Comparison of ENCODE assay signal across 25 mouse cellular contexts in genomic region chr10:121529261-121529660, GRCm38 (mm10). TPM values are rescaled to one million over a fixed set of nuclear protein-coding genes. Genes with fewer than 3 reads are reported as not detected.
A peak's percentile ranks its signal among the peaks of the same experiment; 100 is the strongest.
DNase-seq lines count a peak whose midpoint lies in the region; ATAC-seq and TF ChIP-seq lines count a peak whose summit lies in the region.
"Had no signal": no experiment of that assay in that cellular context is flagged by ENCODE, and none has a peak within 500 bp of the region (broad histone marks: within the 10 kb centered on the region; RNA-seq: fewer than 3 reads in every experiment).

No protein-coding gene starts in this region.

- no peak overlapping the region for H3K4me3 ChIP-seq in intestine, postnatal 0 days (ENCODE audit: low read depth, low read length)
- H3K4me3 ChIP-seq in intestine, embryonic 15.5 days (replicated peaks): no peak overlapping the region
- H3K4me3 ChIP-seq in liver, postnatal 0 days (ENCODE audit: low read depth, low read length): no peak overlapping the region
- H3K4me3 ChIP-seq in liver, embryonic 11.5 days (ENCODE audit: low read depth, low read length): no peak overlapping the region
- H3K4me3 ChIP-seq in CH12.LX (replicated peaks in 1 of 3; ENCODE audit: low read depth in 2 of 3, low read length in 2 of 3, poor library complexity in 1 of 3): no peak overlapping the region
- no peak overlapping the region for H3K4me3 ChIP-seq in MEL (ENCODE audit: control insufficient read depth in 1 of 2, insufficient read depth in 1 of 2, low read depth in 2 of 2, low read length in 2 of 2)
- H3K4me3 ChIP-seq: embryonic facial prominence, embryonic 13.5 days; forebrain, embryonic 10.5 days; limb, embryonic 12.5 days; megakaryocyte, embryonic 14.5 days had no signal

- peak; percentile 46 for TF ChIP-seq CTCF in intestine, postnatal 0 days (IDR thresholded peaks at IDR 0.05; ENCODE audit: low read depth)
- TF ChIP-seq CTCF in liver, postnatal 0 days (IDR thresholded peaks at IDR 0.05; ENCODE audit: low read depth): peak; percentile 33
- TF ChIP-seq CTCF in CH12.LX (conservative IDR thresholded peaks at IDR 0.05 in 1 of 2, IDR thresholded peaks at IDR 0.05 in 1 of 2; ENCODE audit: low read depth in 2 of 2, low read length in 2 of 2): peak in 1 of 2 experiments; percentile 36; a peak in 2 of 4 replicates
- TF ChIP-seq CTCF in MEL (IDR thresholded peaks at IDR 0.05 in 2 of 3, conservative IDR thresholded peaks at IDR 0.05 in 1 of 3; ENCODE audit: control insufficient read depth in 1 of 3, insufficient read depth in 1 of 3, low read depth in 2 of 3, low read length in 3 of 3, poor library complexity in 1 of 3, severe bottlenecking in 1 of 3): peak; percentile 35 to 50 (median 49); a peak in 5 of 6 replicates

- in situ Hi-C loops in CH12.LX (cut with MboI; ENCODE audit: low pct_ligation_motif_present, low pct_unique_long_range_greater_than_20kb, low sequenced_read_pairs): no loop called here

- no peak for DNase-seq in liver, postnatal 0 days
- DNase-seq in liver, embryonic 11.5 days (ENCODE audit: low spot score): no peak
- DNase-seq in CH12.LX (ENCODE audit: extremely low read depth) (no peak), MEL (ENCODE audit: low read depth, low spot score) (no peak)
- no peak for DNase-seq in adrenal gland, postnatal 10 days
- no peak for DNase-seq in left cerebral cortex, postnatal 14 days (ENCODE audit: low spot score in 2 of 2)
- DNase-seq: adrenal gland, postnatal 14 days; cerebellum, adult 11-12 months; cerebellum, adult 9-11 months; kidney, postnatal 25 days; lung, adult 2 months; lung, postnatal 4 days; midbrain, embryonic 14.5 days; right cerebral cortex, adult 18-20 months; thymus, adult 2 months; thymus, postnatal 36 days had no signal

- H3K36me3 ChIP-seq in intestine, postnatal 0 days (ENCODE audit: control insufficient read depth, insufficient read depth): no peaks in the 10 kb centered on the region
- H3K36me3 ChIP-seq in intestine, embryonic 15.5 days: no peaks in the 10 kb centered on the region
- H3K36me3 ChIP-seq in liver, postnatal 0 days (replicated peaks; ENCODE audit: insufficient read depth, low read length): no peaks in the 10 kb centered on the region
- H3K36me3 ChIP-seq in liver, embryonic 11.5 days (ENCODE audit: control insufficient read depth, insufficient read depth, low read length): no peaks in the 10 kb centered on the region
- no peaks in the 10 kb centered on the region for H3K36me3 ChIP-seq in CH12.LX (replicated peaks in 1 of 2; ENCODE audit: control insufficient read depth in 1 of 2, insufficient read depth in 1 of 2, low read length in 1 of 2)
- peaks cover 0 to 11% of the 10 kb centered on the region in 2 experiments; a peak in 2 of 4 replicates for H3K36me3 ChIP-seq in MEL (ENCODE audit: control insufficient read depth in 1 of 2, insufficient read depth in 2 of 2, low read length in 2 of 2)
- H3K36me3 ChIP-seq: embryonic facial prominence, embryonic 13.5 days; forebrain, embryonic 10.5 days; limb, embryonic 12.5 days had no signal

- no peaks in the 10 kb centered on the region for H3K4me1 ChIP-seq in intestine, postnatal 0 days (replicated peaks; ENCODE audit: control insufficient read depth, insufficient read depth, low read length)
- 0 out of 2 replicates have a peak, but pooled peaks cover 3% of the 10 kb centered on the region for H3K4me1 ChIP-seq in intestine, embryonic 15.5 days (replicated peaks)
- H3K4me1 ChIP-seq in liver, postnatal 0 days (ENCODE audit: insufficient read depth): 0 out of 2 replicates have a peak, but pooled peaks cover 2% of the 10 kb centered on the region
- peaks cover 4% of the 10 kb centered on the region for H3K4me1 ChIP-seq in liver, embryonic 11.5 days (replicated peaks; ENCODE audit: control insufficient read depth, insufficient read depth, low read length)
- peaks cover 0 to 27% of the 10 kb centered on the region in 2 experiments; a peak in 2 of 4 replicates for H3K4me1 ChIP-seq in CH12.LX (ENCODE audit: control insufficient read depth in 1 of 2, insufficient read depth in 2 of 2)
- H3K4me1 ChIP-seq in MEL (ENCODE audit: control insufficient read depth in 1 of 2, insufficient read depth in 2 of 2, low read length in 2 of 2): peaks cover 10 to 13% of the 10 kb centered on the region in 2 experiments

- intact Hi-C loops in left cerebral cortex, postnatal 14 days (cut with DNase I): no loop called here

- no peak overlapping the region for H3K27ac ChIP-seq in intestine, postnatal 0 days (ENCODE audit: low read depth, low read length)
- H3K27ac ChIP-seq in intestine, embryonic 15.5 days: no peak overlapping the region
- H3K27ac ChIP-seq in liver, postnatal 0 days (ENCODE audit: low read depth): no peak overlapping the region
- H3K27ac ChIP-seq in liver, embryonic 11.5 days (ENCODE audit: low read depth, low read length): no peak overlapping the region
- H3K27ac ChIP-seq in CH12.LX (ENCODE audit: insufficient read depth, low read depth) (no peak overlapping the region), MEL (ENCODE audit: control insufficient read depth, low read depth, low read length) (no peak overlapping the region)
- H3K27ac ChIP-seq: embryonic facial prominence, embryonic 13.5 days; forebrain, embryonic 10.5 days; hindbrain, postnatal 0 days; limb, embryonic 12.5 days had no signal

- TF ChIP-seq POLR2A in CH12.LX (IDR thresholded peaks at IDR 0.05; ENCODE audit: low read depth, low read length): no peak
- no peak for TF ChIP-seq POLR2A in MEL (IDR thresholded peaks at IDR 0.05; ENCODE audit: control insufficient read depth in 1 of 2, insufficient read depth in 1 of 2, low read depth in 1 of 2, low read length in 2 of 2, poor library complexity in 1 of 2)

- dilution Hi-C loops in CH12.LX (cut with MboI; ENCODE audit: extremely low pct_ligation_motif_present, extremely low pct_unique_long_range_greater_than_20kb, low sequenced_read_pairs): no loop called here

- no peak overlapping the region for H3K9ac ChIP-seq in intestine, postnatal 0 days (ENCODE audit: low read depth, low read length)
- H3K9ac ChIP-seq in intestine, embryonic 15.5 days: no peak overlapping the region
- no peak overlapping the region for H3K9ac ChIP-seq in liver, postnatal 0 days (replicated peaks)
- H3K9ac ChIP-seq in liver, embryonic 11.5 days (ENCODE audit: low read depth, low read length): no peak overlapping the region
- no peak overlapping the region for H3K9ac ChIP-seq in CH12.LX (ENCODE audit: insufficient read depth, low read depth)
- H3K9ac ChIP-seq in MEL (ENCODE audit: control insufficient read depth, low read depth, low read length, poor library complexity, severe bottlenecking): no peak overlapping the region
- H3K9ac ChIP-seq: embryonic facial prominence, embryonic 13.5 days; limb, embryonic 12.5 days had no signal

- H3K4me2 ChIP-seq in intestine, postnatal 0 days (replicated peaks; ENCODE audit: low read depth): no peak overlapping the region
- no peak overlapping the region for H3K4me2 ChIP-seq in intestine, embryonic 15.5 days (replicated peaks)
- H3K4me2 ChIP-seq in liver, postnatal 0 days (ENCODE audit: low read depth, low read length): no peak overlapping the region
- no peak overlapping the region for H3K4me2 ChIP-seq in liver, embryonic 11.5 days
- no peak overlapping the region for H3K4me2 ChIP-seq in CH12.LX (ENCODE audit: insufficient read depth, low read depth, poor library complexity, severe bottlenecking)
- H3K4me2 ChIP-seq: embryonic facial prominence, embryonic 13.5 days; limb, embryonic 12.5 days had no signal

- WGBS in intestine, postnatal 0 days: 97% methylated on average over 1 of the region's 1 CpGs
- WGBS in intestine, embryonic 15.5 days: 95% methylated on average over 1 of the region's 1 CpGs
- 73% methylated on average over 1 of the region's 1 CpGs for WGBS in liver, postnatal 0 days (ENCODE audit: insufficient replicate concordance)
- 79% methylated on average over 1 of the region's 1 CpGs for WGBS in liver, embryonic 11.5 days

- no peak for TF ChIP-seq EP300 in liver, postnatal 0 days (IDR thresholded peaks at IDR 0.05; ENCODE audit: low read depth)
- TF ChIP-seq EP300 in CH12.LX (IDR thresholded peaks at IDR 0.05; ENCODE audit: low read length) (no peak), MEL (IDR thresholded peaks at IDR 0.05; ENCODE audit: low read depth in 1 of 2, low read length in 2 of 2) (no peak)

- H3K27me3 ChIP-seq in intestine, postnatal 0 days (replicated peaks; ENCODE audit: control insufficient read depth, insufficient read depth, low read length): no peaks in the 10 kb centered on the region
- H3K27me3 ChIP-seq in intestine, embryonic 15.5 days (replicated peaks): no peaks in the 10 kb centered on the region
- H3K27me3 ChIP-seq in liver, postnatal 0 days (ENCODE audit: insufficient read depth, low read length): no peaks in the 10 kb centered on the region
- H3K27me3 ChIP-seq in liver, embryonic 11.5 days (replicated peaks; ENCODE audit: control insufficient read depth, insufficient read depth, low read length): peaks cover 8% of the 10 kb centered on the region
- H3K27me3 ChIP-seq in CH12.LX (replicated peaks): no peaks in the 10 kb centered on the region
- H3K27me3 ChIP-seq in MEL (ENCODE audit: control insufficient read depth in 1 of 2, insufficient read depth in 2 of 2, low read length in 2 of 2): no peaks in the 10 kb centered on the region
- H3K27me3 ChIP-seq: embryonic facial prominence, embryonic 13.5 days; limb, embryonic 12.5 days had no signal

- H3K9me3 ChIP-seq in intestine, postnatal 0 days (ENCODE audit: control insufficient read depth): no peaks in the 10 kb centered on the region
- no peaks in the 10 kb centered on the region for H3K9me3 ChIP-seq in intestine, embryonic 15.5 days
- no peaks in the 10 kb centered on the region for H3K9me3 ChIP-seq in liver, postnatal 0 days (ENCODE audit: low read length)
- H3K9me3 ChIP-seq in liver, embryonic 11.5 days (ENCODE audit: control insufficient read depth, low read length): no peaks in the 10 kb centered on the region
- H3K9me3 ChIP-seq in CH12.LX (replicated peaks; ENCODE audit: low read length) (peaks cover 17% of the 10 kb centered on the region), MEL (replicated peaks; ENCODE audit: insufficient read depth, low read length) (no peaks in the 10 kb centered on the region)
- H3K9me3 ChIP-seq: embryonic facial prominence, embryonic 13.5 days; forebrain, embryonic 10.5 days had no signal

- TF ChIP-seq RAD21 in CH12.LX (IDR thresholded peaks at IDR 0.05; ENCODE audit: low read depth, low read length): peak; percentile 24
- peak; percentile 51 for TF ChIP-seq RAD21 in MEL (IDR thresholded peaks at IDR 0.05; ENCODE audit: low read depth, low read length)

- ATAC-seq in intestine, postnatal 0 days: no peak
- ATAC-seq in intestine, embryonic 15.5 days: no peak
- no peak for ATAC-seq in liver, postnatal 0 days
- ATAC-seq in liver, embryonic 11.5 days (replicated peaks; ENCODE audit: low FRiP score): no peak
- ATAC-seq: forebrain, embryonic 16.5 days; hindbrain, postnatal 0 days; intestine, embryonic 16.5 days had no signal

- H3K79me2 ChIP-seq in CH12.LX (replicated peaks; ENCODE audit: control insufficient read depth, extremely low read depth, insufficient read depth, poor library complexity, severe bottlenecking) (no peaks in the 10 kb centered on the region), MEL (ENCODE audit: control insufficient read depth, insufficient read depth, low read length, poor library complexity) (no peaks in the 10 kb centered on the region)

RNA-seq across cellular contexts. Expression of gene Rassf3, which starts 53.1 kb away (rescaled TPM):
- 16.7 and 18.1 TPM in 2 replicates for polyA plus RNA-seq in intestine, postnatal 0 days (2015; fragmentation: Nextera tagmentation; extraction: Ambion mirVana)
- polyA plus RNA-seq in intestine, embryonic 15.5 days (2015; fragmentation: Nextera tagmentation; extraction: Ambion mirVana): 23.5 and 26.0 TPM in 2 replicates
- polyA plus RNA-seq in liver, postnatal 0 days (2015; fragmentation: Nextera tagmentation; extraction: Ambion mirVana): 16.4 and 16.6 TPM in 2 replicates
- 14.0 and 15.4 TPM in 2 replicates for polyA plus RNA-seq in liver, embryonic 11.5 days (2014; fragmentation: Nextera tagmentation; extraction: Ambion mirVana)
- total RNA-seq in CH12.LX (2012; rRNA removed) (5.7 and 7.3 TPM in 2 replicates), CH12.LX (2014; rRNA removed) (4.0 and 4.1 TPM in 2 replicates), MEL (2012; rRNA removed) (8.0 and 9.2 TPM in 2 replicates)
- polyA plus RNA-seq in CH12.LX (2012; ENCODE audit: insufficient read length, low read depth) (9.0 and 9.9 TPM in 2 replicates), MEL (2012; ENCODE audit: insufficient read depth in 1 of 2, insufficient read length in 2 of 2, low read depth in 1 of 2, low replicate concordance in 2 of 2, missing spikeins in 1 of 2) (10 to 100 TPM in 1 of 2 experiments, not detected in 1; 15.8 TPM)
- 10 to 100 TPM; 47.9 to 49.1 TPM for total RNA-seq in adrenal gland, postnatal 10 days (2021)
- 10 to 100 TPM; 29.6 to 33.9 TPM for total RNA-seq in left cerebral cortex, postnatal 14 days (2021)

RNA-seq across cellular contexts. Expression of gene Tbk1, which starts 57.3 kb away (rescaled TPM):
- 27.3 and 29.6 TPM in 2 replicates for polyA plus RNA-seq in intestine, postnatal 0 days (2015; fragmentation: Nextera tagmentation; extraction: Ambion mirVana)
- 32.9 and 35.1 TPM in 2 replicates for polyA plus RNA-seq in intestine, embryonic 15.5 days (2015; fragmentation: Nextera tagmentation; extraction: Ambion mirVana)
- 11.4 and 14.4 TPM in 2 replicates for polyA plus RNA-seq in liver, postnatal 0 days (2015; fragmentation: Nextera tagmentation; extraction: Ambion mirVana)
- polyA plus RNA-seq in liver, embryonic 11.5 days (2014; fragmentation: Nextera tagmentation; extraction: Ambion mirVana): 32.0 and 32.1 TPM in 2 replicates
- total RNA-seq in CH12.LX (2012; rRNA removed) (29.5 and 32.4 TPM in 2 replicates), CH12.LX (2014; rRNA removed) (46.0 and 49.5 TPM in 2 replicates), MEL (2012; rRNA removed) (18.0 and 21.5 TPM in 2 replicates)
- polyA plus RNA-seq in CH12.LX (2012; ENCODE audit: insufficient read length, low read depth) (44.0 and 45.6 TPM in 2 replicates), MEL (2012; ENCODE audit: insufficient read depth in 1 of 2, insufficient read length in 2 of 2, low read depth in 1 of 2, low replicate concordance in 2 of 2, missing spikeins in 1 of 2) (10 to 100 TPM in 1 of 2 experiments, not detected in 1; 31.1 TPM)
- total RNA-seq in adrenal gland, postnatal 10 days (2021): 10 to 100 TPM; 32.4 to 38.4 TPM
- total RNA-seq in left cerebral cortex, postnatal 14 days (2021): 10 to 100 TPM; 42.5 to 44.6 TPM
